Mouse (Mus musculus) left cerebral cortex, postnatal 36 days (tissue): Measurements from ENCODE around the gene Prss50. TPM values are rescaled to one million over a fixed set of nuclear protein-coding genes. Genes with fewer than 3 reads are reported as not detected.

Experiments used
- DNase-seq, 2 experiments: peaks; one replicate each; pipeline ENCODE4 v3.0.0; 2021 to 2022; ENCODE audit warnings: low spot score in 2 of 2, mixed read lengths in 1 of 2
- intact Hi-C: fragments of 180-260 bp; cut with DNase I; formaldehyde crosslinking; loops from one replicate; pipeline ENCODE4 v1.15.1; 2025
- total RNA-seq, 2 experiments: library from RNA; stranded (reverse); gene quantifications; 2 replicates each; pipeline ENCODE4 v1.2.3; 2021

The Prss50 gene
- total RNA-seq, 2 experiments from 2014 or later, result 0.48 to 0.72 TPM

- intact Hi-C loops, result no loop called here
- no peak for DNase-seq
Measured at GRCm38 (mm10) chr9:110896595-110896994, 38.8 kb downstream of the Prss50 start.

- intact Hi-C loops, result no loop called here
- no peak for DNase-seq
Measured at GRCm38 (mm10) chr9:110899451-110900008, 41.8 kb downstream of the Prss50 start.

GRCm38 (mm10) chr9:110901204-110901603 is 43.4 kb downstream of the Prss50 start:
- intact Hi-C loops, result no loop called here
- no peak for DNase-seq

GRCm38 (mm10) chr9:110902271-110902670 is 44.5 kb downstream of the Prss50 start:
- no peak for DNase-seq
- intact Hi-C loops, result no loop called here

- no peak for DNase-seq
- intact Hi-C loops, result no loop called here
Measured at GRCm38 (mm10) chr9:110907201-110907837, 49.6 kb downstream of the Prss50 start.

GRCm38 (mm10) chr9:110907838-110908630 is 50.3 kb downstream of the Prss50 start:
- no peak for DNase-seq
- intact Hi-C loops, result no loop called here

GRCm38 (mm10) chr9:110908631-110909016 is 50.9 kb downstream of the Prss50 start:
- intact Hi-C loops, result no loop called here
- no peak for DNase-seq

- intact Hi-C loops, result no loop called here
- no peak for DNase-seq
Measured at GRCm38 (mm10) chr9:110909371-110909967, 51.7 kb downstream of the Prss50 start.

Other genes starting within 250 kb of the Prss50 start
- 1 to 10 TPM; 2.2 TPM for gene Nradd, start 233.5 kb upstream of the Prss50 start, total RNA-seq
- 10 to 100 TPM in 1 of 2 experiments, 1 to 10 TPM in 1; 7.8 to 13.5 TPM for gene Nbeal2, start 203.8 kb upstream of the Prss50 start, total RNA-seq
- gene Ccdc12, start 201.5 kb upstream of the Prss50 start, total RNA-seq, result 10 to 100 TPM; 56.1 to 60.8 TPM
- gene Myl3, start 116.1 kb upstream of the Prss50 start, total RNA-seq, result under 1 TPM in 1 of 2 experiments, not detected in 1; 0.59 TPM
- 1 to 10 TPM; 4.6 to 7.1 TPM for gene Pth1r, start 110.8 kb upstream of the Prss50 start, total RNA-seq
- not detected for gene Prss42, start 59.8 kb upstream of the Prss50 start, total RNA-seq
- not detected for gene Prss44, start 44.0 kb upstream of the Prss50 start, total RNA-seq
- under 1 TPM in 1 of 2 experiments, not detected in 1; 0.12 TPM for gene Prss43, start 31.3 kb upstream of the Prss50 start, total RNA-seq
- under 1 TPM; 0.52 to 0.66 TPM for gene Prss45, start 23.4 kb upstream of the Prss50 start, total RNA-seq
- not detected for gene Prss46, start 13.5 kb upstream of the Prss50 start, total RNA-seq
- 10 to 100 TPM in 1 of 2 experiments, 1 to 10 TPM in 1; 6.9 to 13.7 TPM for gene Als2cl, start 21.9 kb downstream of the Prss50 start, total RNA-seq
- 1 to 10 TPM; 2.8 to 3.7 TPM for gene Tmie, start 22.1 kb downstream of the Prss50 start, total RNA-seq
- not detected for gene Fam240a, start 58.9 kb downstream of the Prss50 start, total RNA-seq
- gene Tdgf1, start 88.2 kb downstream of the Prss50 start, total RNA-seq, result under 1 TPM; 0.15 to 0.48 TPM
- under 1 TPM; 0.32 to 0.93 TPM for gene Lrrc2, start 93.6 kb downstream of the Prss50 start, total RNA-seq
- gene Rtp3, start 132.6 kb downstream of the Prss50 start, total RNA-seq, result under 1 TPM in 1 of 2 experiments, not detected in 1; 0.64 TPM
- under 1 TPM in 1 of 2 experiments, not detected in 1; 0.94 TPM for gene Ltf, start 161.3 kb downstream of the Prss50 start, total RNA-seq
- under 1 TPM; 0.49 to 0.84 TPM for gene Ccrl2, start 199.6 kb downstream of the Prss50 start, total RNA-seq